Mouse (Mus musculus): ENCODE measurements at regions not wholly inside any gene's neighbourhood (a gene's known extent, or its start where the extent isn't known, plus 50 kb on each side); places are given as distances from the start of the nearest gene placed in this dataset.

DNA sequence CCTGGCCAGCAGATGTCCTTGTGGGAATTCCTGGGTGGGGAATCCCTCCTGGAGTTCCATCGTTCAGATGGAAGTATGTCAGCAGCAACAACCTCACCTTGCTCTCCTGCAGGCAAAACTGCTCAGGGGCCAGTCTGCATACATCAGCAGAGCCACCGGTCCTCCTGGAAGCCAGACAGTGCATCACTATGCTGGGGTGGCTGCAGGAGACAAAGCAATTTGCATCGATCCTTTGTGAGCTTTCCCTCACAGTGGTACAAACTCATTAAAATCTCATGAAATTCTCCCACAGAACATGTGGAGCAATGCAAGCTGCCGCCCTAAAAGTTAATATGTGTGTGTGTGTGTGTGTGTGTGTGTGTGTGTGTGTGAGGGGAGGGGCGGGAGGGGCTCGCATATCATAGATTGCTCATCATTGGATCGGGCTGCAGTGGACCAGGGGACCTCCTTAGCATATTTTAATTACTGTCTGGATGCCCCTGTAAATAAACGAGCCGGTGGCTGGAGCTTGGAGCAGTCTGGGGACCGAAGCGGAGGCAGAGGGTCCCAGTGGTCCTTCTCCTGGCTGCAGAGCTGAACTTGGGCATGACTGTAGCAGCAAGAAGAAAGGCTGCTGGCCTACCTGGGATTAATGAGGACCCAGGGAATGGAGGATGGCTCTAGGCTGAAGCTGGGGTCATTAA lies 597.8 kb downstream of the Vrk1 start:
- DNase-seq, result no peak

DNA sequence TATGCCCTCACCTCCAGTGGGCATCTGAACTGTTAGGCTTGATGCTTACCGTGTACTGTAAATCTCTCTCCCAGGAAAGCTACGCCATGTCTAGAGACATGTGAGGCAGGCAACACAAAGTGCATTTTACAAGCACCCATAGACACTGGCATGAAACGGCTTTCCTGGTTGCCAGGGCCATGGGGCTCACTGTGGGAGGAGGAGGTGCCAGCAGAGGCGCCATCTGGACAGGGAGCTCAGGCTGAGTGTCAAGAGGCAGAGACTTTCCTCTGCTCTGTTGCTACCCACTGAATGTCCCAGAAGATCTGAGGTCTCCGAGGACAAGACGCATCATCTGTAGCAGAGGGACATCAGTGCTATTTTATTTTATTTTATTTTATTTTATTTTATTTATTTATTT lies 608.7 kb downstream of the Vrk1 start:
- DNase-seq, result peak; percentile 41

DNA sequence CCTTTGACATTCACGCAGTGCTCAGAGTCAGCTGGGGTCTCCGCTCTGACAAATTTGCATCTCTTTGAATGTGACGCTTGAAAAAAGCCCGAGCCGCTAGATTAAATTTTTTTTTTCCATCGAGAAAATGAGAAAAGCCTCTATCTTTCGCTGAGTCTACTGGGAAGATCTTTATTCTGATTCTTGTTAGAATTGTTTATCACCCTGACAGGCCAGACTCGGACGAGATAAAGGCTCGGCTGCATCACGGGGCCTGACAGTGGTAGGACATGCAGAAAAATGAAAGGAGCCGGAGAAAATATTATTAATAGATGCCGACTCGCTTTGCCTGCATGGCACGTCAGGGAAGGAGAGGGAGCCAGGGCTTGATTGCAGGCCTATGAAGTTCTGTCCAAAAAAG lies 616.8 kb downstream of the Vrk1 start:
- DNase-seq, result no peak

DNA sequence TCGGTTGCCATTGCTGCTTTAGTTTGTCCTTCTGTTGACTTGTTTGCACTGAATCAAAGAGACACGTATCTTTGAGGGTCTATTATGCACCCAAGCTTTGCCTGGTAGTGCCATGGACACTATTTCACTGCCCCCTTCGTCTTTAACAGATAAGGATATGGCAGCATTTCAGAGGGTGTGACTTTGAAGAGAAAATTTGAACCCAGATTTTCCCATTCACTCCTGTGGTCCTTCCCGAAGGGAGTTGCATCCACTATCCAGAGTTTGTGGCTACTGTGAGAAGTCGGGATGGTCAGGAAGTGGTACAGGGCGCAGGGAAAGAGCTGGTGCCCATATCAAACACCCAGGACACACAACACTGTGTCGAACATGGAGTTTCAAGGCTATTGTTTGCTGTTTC lies 622.5 kb downstream of the Vrk1 start:
- DNase-seq, result no peak

DNA sequence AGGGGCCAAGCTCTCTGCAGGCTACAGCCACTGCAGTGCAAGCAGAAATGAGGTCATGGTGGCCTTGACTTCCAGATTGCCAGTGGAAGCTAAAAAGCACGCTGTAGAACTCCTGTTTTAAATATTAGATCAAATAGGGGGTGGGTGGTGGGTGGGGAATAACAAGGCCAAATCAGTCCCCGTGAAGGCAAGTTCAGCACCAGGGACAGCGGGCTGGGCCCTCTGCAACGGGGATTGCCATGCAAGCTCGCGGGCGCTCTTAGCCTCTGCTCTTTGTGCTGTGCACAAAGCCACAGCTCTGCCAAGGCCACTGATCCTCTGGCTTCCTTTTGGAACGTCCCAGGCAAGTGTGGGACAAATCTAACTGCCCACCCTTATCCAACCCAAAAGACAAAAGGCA lies 623.1 kb downstream of the Vrk1 start:
- DNase-seq, result no peak

DNA sequence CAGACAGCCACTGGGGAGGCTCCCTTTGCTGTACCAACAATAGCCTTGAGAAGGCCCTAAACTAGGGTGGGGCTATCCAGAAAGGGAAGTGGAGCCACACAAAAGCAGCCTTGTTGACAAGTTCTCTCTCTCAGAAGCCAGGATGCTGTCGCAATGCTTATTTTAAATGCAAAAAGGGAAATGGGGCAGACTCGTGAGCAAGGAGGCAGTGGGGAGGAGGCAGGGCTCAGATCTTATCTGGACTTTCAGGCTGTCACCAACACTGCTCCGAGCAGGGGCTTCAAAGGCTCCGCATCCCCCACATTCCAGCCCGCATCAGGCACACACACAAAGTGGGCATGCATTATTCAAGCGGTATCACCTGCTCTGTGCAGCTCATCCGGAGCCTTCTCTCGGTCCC lies 648.3 kb downstream of the Vrk1 start:
- no peak for DNase-seq

DNA sequence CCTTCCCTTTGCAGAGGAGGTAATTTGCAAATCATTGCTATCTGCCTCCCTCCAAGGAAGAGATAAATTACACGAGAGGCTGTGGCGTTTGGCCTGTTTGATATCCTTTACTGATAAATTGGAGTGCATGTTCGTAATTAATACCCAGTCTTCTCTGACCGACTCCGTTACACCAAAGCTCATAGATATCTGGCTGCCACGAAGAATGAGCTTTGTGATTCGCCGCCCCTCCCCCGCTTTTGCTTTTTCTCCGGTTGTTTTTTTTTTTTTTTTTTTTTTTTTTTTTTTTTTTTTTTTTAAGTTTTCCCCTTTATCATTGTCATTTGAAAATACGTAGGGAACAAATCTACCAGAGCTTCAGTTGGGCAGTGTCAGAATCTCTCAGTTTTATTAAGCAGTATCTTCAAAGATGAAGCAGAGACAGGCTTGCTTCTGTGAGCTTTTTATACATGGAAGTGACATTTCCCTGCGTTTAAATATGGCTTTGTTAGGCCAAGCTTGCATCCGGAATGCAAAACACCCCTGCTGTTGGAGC lies 663.3 kb downstream of the Vrk1 start:
- no peak for DNase-seq

DNA sequence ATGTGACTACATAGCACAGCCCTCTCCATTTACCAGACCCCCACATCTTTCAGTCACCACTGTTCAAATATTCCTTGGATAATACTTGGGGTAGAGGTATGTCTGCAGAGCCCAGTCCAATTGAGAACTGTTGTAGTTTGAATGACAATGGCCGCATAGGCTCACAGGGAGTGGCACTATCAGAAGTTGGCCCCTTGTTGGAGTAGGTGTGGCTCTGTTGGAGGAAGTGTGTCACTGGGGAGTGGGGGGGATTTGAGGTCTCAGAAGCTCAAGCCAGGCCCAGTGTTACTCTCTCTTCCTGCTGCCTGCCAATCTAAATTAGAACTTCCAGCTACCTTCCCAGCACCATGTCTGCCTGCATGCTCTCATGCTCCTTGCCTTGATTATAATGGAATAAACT lies 664.7 kb downstream of the Vrk1 start:
- no peak for DNase-seq

DNA sequence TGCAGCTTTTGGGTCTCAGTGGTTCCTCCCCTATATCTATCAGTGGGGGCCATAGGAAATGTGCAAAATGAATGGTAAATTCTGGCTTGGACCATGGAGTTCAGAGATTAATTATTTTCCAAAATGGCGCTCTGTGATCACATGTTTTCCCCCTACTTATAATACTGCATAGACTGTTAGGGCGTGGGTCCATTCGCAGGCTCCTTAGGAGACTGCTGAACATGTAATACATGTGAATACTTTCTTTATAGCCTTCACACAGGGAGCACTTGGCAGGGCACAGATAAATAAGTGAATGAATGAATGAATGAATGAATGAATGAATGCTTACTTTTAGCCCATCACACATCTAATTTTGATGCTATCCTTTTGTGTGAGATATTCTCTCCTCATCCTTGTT lies 666.1 kb downstream of the Vrk1 start:
- no peak for DNase-seq

DNA sequence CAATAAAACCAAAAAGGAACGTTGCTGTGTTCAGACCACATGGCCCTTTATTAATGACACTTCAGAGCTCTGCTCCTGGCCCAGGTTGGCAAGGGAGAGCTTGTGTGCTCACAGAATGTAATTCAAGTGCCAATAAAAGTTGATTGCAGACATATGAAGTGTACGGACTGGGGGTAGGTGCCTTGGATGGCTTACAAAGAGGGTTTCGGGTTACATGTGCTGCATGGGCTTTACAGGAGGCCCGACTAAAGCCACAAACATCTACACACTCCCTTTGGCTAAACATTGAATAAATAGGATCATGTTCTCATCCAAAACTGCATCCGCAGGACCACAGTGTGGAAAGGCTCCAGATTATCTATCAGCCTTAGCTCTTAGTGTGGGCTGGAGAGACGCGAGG lies 666.5 kb downstream of the Vrk1 start:
- no peak for DNase-seq

DNA sequence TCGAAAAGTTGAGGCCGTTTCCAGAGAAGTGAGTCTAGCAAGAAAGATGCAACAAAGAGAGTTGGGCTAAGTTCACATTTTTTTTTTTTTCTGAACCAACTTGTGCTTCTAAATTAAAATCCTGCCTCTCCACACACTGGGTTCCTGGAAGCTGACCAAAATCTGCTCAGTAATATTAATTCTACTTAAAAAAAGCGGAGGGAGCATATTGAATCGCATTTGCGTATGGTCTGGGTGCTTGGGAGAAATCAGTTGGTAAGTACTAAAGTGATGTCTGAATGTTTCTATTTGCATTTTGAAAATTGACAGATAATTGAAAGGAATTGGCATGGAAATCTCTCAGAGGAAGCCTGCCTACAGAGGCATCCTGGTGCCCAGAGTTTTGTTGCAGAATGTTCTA lies 676.0 kb downstream of the Vrk1 start:
- no peak for DNase-seq

DNA sequence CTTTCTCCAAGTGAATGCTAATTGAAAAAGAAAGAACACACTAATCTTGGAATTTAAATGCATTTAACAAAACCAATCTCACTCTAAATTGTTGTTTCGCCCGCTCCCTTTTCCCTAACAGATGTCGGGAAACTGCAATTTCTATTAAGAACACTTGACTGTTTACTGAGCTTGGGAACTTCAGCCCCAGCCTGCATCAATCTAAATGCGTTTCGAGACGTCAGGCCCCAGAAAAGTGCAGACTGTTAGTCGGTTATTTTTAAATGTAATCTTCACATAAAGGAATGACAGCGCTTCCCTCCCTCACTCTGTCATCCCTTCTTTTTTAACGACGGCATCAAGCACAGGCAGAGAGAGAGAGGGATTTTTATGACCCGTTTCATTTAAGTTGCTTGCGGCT lies 677.7 kb downstream of the Vrk1 start:
- no peak for DNase-seq

DNA sequence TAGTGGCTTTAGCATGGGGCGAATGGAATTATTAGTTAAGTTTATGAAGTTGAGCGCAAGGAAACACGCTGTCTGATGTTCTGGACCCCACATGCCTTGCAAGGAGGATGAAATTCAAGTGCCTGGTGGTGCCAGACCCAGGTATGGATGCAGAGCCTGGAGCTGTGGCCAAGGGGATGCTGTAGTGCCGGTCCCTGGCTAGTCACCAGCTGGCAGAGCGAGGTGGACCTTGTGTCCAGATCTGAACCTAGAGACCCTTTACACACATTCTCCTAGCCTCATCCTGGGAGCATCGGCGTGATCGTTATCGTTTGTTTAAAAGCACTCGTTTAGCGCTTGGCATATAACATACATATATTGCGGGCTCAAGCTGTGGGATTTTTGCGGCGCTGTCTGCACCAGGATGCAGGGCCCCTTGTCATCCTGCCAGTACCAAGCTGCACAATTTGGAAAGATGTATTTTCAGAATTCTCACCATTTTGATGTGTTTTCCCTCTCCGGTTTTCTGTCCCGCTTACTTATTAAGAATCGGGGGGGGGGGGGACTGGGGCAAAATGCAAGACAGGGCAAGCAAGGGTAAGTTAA lies 678.2 kb downstream of the Vrk1 start:
- no peak for DNase-seq

DNA sequence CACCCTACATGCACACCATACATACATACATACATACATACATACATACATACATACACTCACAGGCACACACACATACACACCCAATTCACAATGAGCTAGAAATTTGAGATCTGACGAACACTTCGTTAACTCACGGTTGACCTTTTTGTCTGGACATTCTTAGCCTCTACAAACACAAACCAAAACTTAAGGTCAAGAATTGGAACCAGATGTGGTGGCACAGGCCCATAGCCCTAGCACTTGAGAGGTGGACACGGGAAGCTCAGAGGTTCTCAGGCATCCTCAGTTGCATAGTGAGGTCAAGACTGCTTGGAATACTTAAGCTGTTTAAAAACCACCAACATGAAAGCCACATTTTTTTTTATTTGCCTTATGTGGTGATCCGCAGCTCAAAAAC lies 692.9 kb downstream of the Vrk1 start:
- no peak for DNase-seq

DNA sequence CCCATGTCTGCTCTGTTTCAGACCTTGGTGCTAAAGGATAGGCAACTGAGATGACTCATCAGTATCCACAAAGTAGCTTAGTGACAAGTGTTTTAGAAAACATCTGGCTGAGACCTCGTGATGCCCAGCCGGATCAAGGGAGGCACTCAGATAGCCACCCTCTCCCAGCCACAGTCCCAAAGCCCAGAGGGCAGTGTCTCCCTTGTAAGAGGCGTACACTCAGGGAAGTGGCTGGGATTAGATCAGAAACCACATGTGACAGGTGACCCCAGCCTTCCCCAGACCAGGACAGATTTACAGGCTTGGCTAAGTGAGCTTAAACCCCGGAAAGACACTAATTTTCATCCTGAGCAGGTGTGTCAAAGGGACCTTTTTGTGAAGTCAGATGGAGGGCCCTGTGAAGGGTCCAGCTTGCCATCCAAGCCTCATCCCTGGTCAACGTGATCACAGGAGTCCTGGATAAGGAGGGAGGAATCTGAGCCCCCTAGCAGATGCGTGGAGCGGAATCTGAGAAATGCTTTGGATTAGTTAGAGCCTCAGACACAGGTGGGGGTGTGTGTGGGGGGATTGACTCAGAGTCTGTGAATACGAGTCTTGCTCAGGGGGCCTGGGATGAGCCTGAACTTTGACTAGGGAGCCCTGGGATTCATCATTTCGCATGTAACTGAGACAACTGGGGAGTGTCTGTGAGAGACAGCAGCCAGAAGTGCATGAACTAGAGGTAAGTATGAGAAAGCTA lies 711.4 kb downstream of the Vrk1 start:
- no peak for DNase-seq

DNA sequence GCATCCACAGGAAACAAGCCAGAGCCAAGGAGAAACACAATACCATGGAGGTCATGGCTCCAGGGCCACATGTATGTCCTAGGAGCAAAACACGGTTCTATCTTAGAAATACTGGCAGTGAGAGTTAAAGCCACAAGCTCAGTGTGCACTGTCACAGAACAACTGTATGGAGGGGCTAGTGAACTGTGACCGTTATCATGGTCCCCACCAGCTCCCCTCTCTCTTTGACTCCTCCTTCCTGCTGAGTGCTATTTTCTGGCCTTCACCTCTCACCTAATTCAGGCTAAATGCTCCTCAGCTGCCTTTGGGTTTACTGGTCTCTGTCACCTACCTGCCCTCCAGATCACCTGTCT lies 712.0 kb downstream of the Vrk1 start:
- DNase-seq, result no peak

DNA sequence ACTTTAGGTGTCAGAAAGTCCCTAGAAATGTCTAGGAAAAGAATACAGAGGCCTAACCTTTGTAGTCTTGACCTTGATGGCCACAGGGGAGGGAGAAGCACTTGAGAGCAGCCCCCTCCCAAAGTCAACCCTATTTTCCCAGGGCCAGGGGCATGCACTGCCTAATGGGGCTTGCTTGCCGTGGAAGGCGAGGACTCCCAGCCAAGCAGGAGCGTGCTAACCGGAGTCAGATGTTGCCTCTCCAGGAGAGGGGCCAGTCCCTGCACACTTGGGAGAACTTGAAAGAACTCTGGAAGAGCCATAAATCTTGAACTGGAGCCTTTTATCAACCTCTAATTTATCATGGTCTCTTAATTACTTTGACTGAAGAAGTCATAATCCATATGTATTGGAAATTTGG lies 712.7 kb downstream of the Vrk1 start:
- DNase-seq, result no peak

DNA sequence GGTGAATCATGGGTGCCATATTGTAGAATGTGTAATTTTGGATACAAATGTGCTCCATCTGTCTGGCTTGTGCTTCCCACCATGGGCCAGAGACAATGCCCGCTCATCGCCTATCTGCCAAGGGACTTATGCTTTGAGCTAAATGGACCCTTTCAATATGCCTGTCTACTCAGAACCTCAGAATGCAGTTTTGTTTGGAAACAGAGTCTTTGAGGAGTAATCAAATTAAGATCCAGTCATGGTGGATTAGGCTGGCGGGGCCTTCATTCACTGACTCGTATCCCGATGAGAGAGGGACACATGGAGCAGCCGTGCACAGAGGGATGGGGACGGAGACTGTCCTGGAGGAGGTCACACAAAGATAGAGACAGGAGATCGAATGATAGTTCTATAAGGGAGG lies 716.9 kb downstream of the Vrk1 start:
- no peak for DNase-seq

DNA sequence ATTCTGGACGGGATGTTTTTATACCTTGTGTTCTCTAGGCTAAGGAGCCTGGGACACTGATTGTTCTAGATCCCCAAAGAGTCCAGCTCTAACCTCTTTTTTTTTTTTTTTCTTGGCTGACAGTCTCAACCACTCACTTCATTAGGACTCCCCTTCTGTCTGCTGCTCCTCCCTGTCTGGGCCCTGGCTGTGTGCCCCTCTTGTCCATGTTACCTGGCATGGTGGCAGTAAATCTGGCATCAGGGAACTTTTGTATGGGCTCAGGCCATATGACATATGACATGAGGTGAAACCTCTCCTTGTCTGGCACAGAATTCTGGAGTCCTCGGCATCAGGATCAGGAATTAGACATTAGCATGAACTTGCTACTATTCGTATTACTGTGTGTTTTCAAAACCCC lies 717.5 kb downstream of the Vrk1 start:
- DNase-seq, result no peak

DNA sequence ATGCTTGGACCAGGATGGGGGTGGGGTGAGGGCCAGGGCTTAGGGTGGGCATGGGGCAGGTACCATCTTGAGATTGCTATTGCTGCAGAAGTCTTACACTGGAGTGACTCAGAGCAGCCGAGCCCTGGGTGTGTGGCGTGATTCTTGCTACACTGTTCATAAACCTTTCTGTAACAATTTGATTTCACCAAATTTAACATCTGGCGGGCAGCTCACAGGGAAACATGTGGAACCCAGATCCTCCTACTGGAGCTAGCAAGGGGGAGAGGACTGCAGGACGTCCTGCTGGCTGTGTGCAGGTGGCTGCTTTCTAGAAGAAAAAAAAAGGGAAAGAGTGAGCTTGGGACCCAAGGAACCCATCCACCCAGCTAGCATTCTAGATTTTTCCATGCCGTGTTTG lies 719.7 kb downstream of the Vrk1 start:
- DNase-seq, result no peak

DNA sequence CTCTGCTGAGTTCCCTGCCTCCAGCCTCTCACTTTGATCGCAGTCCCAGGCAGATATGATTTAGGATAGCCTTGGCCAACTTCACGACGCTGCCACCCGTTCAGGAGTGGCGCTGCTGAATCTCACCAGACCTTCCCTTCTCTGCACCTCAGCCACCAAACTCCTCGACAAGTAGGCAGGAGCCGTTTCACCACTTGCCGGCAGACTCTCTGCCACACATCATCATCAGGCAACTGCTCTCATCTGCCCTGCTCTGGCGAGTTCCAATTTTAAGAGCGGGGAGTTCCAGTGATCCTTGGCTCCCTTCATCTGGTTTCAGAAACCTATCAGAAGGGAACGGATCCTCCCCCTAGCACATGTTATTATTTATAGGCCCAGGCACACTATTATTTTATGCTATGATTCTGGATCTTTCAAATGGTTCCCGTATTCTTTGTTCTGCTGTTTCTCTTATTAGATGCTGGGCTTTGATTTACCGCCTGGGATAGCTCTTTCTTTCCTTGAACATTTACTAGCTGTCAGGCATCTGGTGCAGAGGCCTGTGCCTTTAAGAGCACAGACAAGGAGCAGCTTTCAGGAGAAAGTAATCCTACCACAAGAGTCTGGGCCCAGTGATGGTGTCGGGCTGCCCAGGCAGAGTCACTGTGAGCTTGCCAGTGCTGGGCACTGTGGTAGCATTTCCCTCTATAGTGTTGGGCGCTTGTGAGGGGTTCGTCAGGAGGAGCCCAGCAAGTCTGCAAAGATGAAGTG lies 722.3 kb downstream of the Vrk1 start:
- no peak for DNase-seq

DNA sequence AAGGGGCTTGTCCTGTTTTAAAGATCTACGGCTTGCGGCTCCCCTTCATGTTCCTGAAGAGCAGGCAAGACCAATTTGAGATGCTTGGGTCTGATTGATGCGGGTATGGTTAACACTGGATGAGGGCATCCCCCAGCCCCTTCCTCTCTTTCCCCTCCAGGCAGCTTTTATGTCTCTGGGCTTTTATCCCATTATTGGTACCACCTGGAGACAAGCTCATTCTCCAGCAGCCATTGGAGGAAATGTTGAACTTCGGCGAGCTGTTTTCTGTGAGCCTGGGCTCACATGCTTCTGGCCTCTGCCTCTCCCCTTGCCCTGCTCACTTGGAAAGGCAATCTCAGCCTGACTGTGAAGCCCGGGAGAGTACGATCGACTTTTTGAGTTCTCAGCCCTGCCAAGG lies 738.7 kb downstream of the Vrk1 start:
- DNase-seq, result no peak

DNA sequence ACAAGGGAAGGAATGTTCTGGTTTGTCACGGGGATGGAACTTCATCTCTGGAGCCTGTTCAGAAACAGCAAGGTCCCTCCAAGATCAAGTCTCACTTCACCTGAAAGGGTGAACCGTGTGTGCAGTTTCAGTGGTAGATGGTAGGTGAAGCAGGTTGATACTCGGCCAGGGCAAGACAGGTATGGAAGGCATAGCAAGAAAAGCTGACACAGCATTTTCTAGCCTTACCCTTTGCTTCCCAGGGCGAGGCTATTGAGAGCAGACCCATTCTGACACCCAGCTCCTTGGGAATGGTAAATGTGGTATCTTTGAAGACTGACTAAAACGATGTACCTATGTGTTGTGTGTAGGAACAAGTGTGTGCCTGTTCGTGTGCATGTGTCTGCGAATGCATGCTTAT lies 724.9 kb upstream of the 3110018I06Rik start:
- no peak for DNase-seq

DNA sequence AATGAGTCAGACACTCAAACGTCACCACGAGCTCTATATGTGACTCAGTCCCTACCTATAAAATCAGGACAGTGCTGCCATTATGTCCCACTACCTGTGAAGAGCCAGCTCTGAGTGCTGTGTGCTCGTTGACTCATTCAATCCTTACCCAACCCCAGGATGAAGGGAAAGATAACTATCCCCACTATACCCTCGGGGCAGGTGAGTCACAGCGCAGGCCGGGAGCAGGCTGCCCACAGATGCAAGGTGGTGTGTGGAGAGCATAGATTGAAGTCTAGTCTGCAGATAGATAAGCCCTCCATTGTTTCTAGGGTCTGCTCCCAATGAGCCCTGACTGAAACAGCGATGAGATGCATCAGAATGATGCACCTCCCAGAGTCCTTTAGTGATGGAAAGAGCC lies 723.9 kb upstream of the 3110018I06Rik start:
- DNase-seq, result no peak

Data from cerebellum, adult 8-10 months (tissue).